Mouse (Mus musculus) C3H10T1/2 (cell line): ENCODE results near the gene Zfp184. TPM values are rescaled to one million over a fixed set of nuclear protein-coding genes. Genes with fewer than 3 reads are reported as not detected.

Experiments used
- polyA plus RNA-seq, 2 experiments: library from polyadenylated mRNA; unstranded; fragments of >200 nt; fragmentation: generic; extraction: Trizol; gene quantifications; one replicate each; pipeline ENCODE4 v1.2.1; 2012; ENCODE audit warnings: missing spikeins in 2 of 2

Zfp184 gene
- 1 to 10 TPM in 1 of 2 experiments, under 1 TPM in 1; 0.04 to 2.1 TPM for polyA plus RNA-seq

GRCm38 (mm10) chr13:21944926-21945740 is at the start of gene Zfp184:
Zfp184 (plus strand) TSS chr13:21945094.

GRCm38 (mm10) chr13:21980981-21981802 is 36.3 kb downstream of the Zfp184 start, which contains the start of gene Pom121l2:
Pom121l2 (plus strand) TSS chr13:21981194.

GRCm38 (mm10) chr13:22009642-22010041 is 64.7 kb downstream of the Zfp184 start, which contains the start of gene Prss16:
Prss16 (minus strand) TSS chr13:22009742.

Other genes starting within 250 kb of the Zfp184 start
- not detected for gene Olfr1359, start 247.0 kb upstream of the Zfp184 start, polyA plus RNA-seq
- 10 to 100 TPM in 1 of 2 experiments, 1 to 10 TPM in 1; 3.1 to 18.5 TPM for gene Hist1h2bl, start 229.0 kb upstream of the Zfp184 start, polyA plus RNA-seq
- 10 to 100 TPM; 16.9 to 23.6 TPM for gene Hist1h2ai, start 228.7 kb upstream of the Zfp184 start, polyA plus RNA-seq
- 10 to 100 TPM; 14.5 to 88.7 TPM for gene Hist1h3h, start 227.4 kb upstream of the Zfp184 start, polyA plus RNA-seq
- gene Hist1h2bm, start 223.1 kb upstream of the Zfp184 start, polyA plus RNA-seq: 10 to 100 TPM in 1 of 2 experiments, 1 to 10 TPM in 1; 2.2 to 12.6 TPM
- 1 to 10 TPM; 4.2 to 5.5 TPM for gene Hist1h4j, start 210.0 kb upstream of the Zfp184 start, polyA plus RNA-seq
- 10 to 100 TPM in 1 of 2 experiments, 1 to 10 TPM in 1; 7.8 to 28.2 TPM for gene Hist1h4k, start 194.6 kb upstream of the Zfp184 start, polyA plus RNA-seq
- 10 to 100 TPM in 1 of 2 experiments, 1 to 10 TPM in 1; 2.8 to 17.3 TPM for gene Hist1h2ak, start 191.3 kb upstream of the Zfp184 start, polyA plus RNA-seq
- gene Hist1h2bn, start 191.0 kb upstream of the Zfp184 start, polyA plus RNA-seq: 1 to 10 TPM; 2.0 to 7.9 TPM
- 1 to 10 TPM; 1.6 to 7.5 TPM for gene Hist1h1b, start 164.5 kb upstream of the Zfp184 start, polyA plus RNA-seq
- 10 to 100 TPM; 13.1 to 37.5 TPM for gene Hist1h3i, start 161.7 kb upstream of the Zfp184 start, polyA plus RNA-seq
- gene Hist1h2an, start 157.9 kb upstream of the Zfp184 start, polyA plus RNA-seq: 10 to 100 TPM; 13.8 to 30.2 TPM
- 10 to 100 TPM in 1 of 2 experiments, 1 to 10 TPM in 1; 1.7 to 17.1 TPM for gene Hist1h2bp, start 157.6 kb upstream of the Zfp184 start, polyA plus RNA-seq
- gene Hist1h2bq, start 134.9 kb upstream of the Zfp184 start, polyA plus RNA-seq: 10 to 100 TPM; 10.6 to 41.1 TPM
- gene Hist1h2ao, start 134.6 kb upstream of the Zfp184 start, polyA plus RNA-seq: 1 to 10 TPM in 1 of 2 experiments, under 1 TPM in 1; 0.84 to 2.2 TPM
- 1 to 10 TPM in 1 of 2 experiments, not detected in 1; 2.9 TPM for gene Hist1h4m, start 133.3 kb upstream of the Zfp184 start, polyA plus RNA-seq
- gene Hist1h4n, start 112.9 kb upstream of the Zfp184 start, polyA plus RNA-seq: 10 to 100 TPM; 21.2 to 62.8 TPM
- 1,000 to 10,000 TPM in 1 of 2 experiments, 100 to 1,000 TPM in 1; 1,000 to 8,126 TPM for gene Hist1h2ap, start 111.6 kb upstream of the Zfp184 start, polyA plus RNA-seq
- 10 to 100 TPM in 1 of 2 experiments, 1 to 10 TPM in 1; 8.9 to 41.0 TPM for gene Hist1h2br, start 111.4 kb upstream of the Zfp184 start, polyA plus RNA-seq
- not detected for gene Pom121l2, start 36.1 kb downstream of the Zfp184 start, polyA plus RNA-seq
- 1 to 10 TPM; 1.1 to 3.2 TPM for gene Prss16, start 64.6 kb downstream of the Zfp184 start, polyA plus RNA-seq
- 10 to 100 TPM in 1 of 2 experiments, 1 to 10 TPM in 1; 5.3 to 10.8 TPM for gene Hist1h2ah, start 90.5 kb downstream of the Zfp184 start, polyA plus RNA-seq
- gene Hist1h2bk, start 90.8 kb downstream of the Zfp184 start, polyA plus RNA-seq: 10 to 100 TPM; 10.6 to 56.7 TPM
- 10 to 100 TPM; 16.9 to 37.5 TPM for gene Hist1h4i, start 96.3 kb downstream of the Zfp184 start, polyA plus RNA-seq
- gene Hist1h2ag, start 97.8 kb downstream of the Zfp184 start, polyA plus RNA-seq: 10 to 100 TPM; 16.6 to 26.8 TPM
- gene Hist1h2bj, start 98.1 kb downstream of the Zfp184 start, polyA plus RNA-seq: 10 to 100 TPM in 1 of 2 experiments, 1 to 10 TPM in 1; 5.0 to 50.5 TPM
- gene Vmn1r188, start 139.3 kb downstream of the Zfp184 start, polyA plus RNA-seq: not detected
- not detected for gene Vmn1r189, start 160.7 kb downstream of the Zfp184 start, polyA plus RNA-seq
- not detected for gene Vmn1r191, start 238.9 kb downstream of the Zfp184 start, polyA plus RNA-seq
- gene Vmn1r192, start 246.0 kb downstream of the Zfp184 start, polyA plus RNA-seq: not detected